Mouse (Mus musculus) 3T3-L1 (cell line): ENCODE data around the gene Cebpb.

Source experiments
- DNase-seq: peaks from one replicate; pipeline ENCODE4 v3.0.0-alpha.2; 2015; ENCODE audit warnings: low read depth, low spot score

Gene Cebpb

GRCm38 (mm10) chr2:167691871-167692661 lies 3.4 kb downstream of the Cebpb start:
- no peak for DNase-seq

- DNase-seq = no peak
These were observed 4.1 kb downstream of the Cebpb start for GRCm38 (mm10) chr2:167692831-167693230.

DNA sequence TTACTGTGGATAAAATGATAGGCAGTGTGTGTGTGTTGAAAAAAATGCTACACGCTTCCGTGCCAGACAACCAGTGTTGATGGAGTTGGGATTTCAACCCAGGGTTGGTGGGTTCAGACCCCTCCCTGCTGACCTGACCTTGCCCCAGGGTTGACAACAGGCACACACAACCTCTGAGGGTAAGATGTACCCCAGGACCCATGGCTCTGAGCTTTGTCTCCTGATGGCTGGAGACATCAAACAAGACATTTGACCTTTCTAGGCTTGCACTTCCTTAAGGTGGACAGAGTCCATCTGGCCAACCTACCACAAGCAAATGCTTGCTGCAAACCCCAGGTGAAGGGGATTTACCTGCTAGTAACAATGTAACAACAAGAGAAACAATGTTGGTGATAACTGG lies 4.8 kb downstream of the Cebpb start:
- DNase-seq = no peak

DNA sequence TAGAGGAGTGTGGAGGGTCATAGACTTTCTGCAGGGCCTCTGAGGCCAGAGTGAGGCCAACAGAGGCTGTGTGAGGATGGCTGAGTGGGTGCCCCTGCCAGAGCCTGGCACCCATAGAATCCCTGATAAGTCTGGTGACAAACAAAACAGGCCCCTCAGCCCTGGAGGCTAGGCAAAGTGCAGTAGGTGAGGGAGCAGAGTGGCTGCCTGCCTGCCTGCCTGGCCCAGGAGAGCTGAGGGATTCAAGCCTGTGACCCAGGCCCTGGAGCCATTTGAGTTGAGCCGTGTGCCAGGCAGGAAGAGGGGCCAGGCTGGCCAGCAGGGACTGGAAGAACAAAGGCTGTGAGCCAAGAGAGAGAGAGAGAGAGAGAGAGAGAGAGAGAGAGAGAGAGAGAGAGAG lies 5.5 kb downstream of the Cebpb start:
- DNase-seq = no peak

- no peak for DNase-seq
These were observed 6.2 kb downstream of the Cebpb start for GRCm38 (mm10) chr2:167694963-167695362.

DNA sequence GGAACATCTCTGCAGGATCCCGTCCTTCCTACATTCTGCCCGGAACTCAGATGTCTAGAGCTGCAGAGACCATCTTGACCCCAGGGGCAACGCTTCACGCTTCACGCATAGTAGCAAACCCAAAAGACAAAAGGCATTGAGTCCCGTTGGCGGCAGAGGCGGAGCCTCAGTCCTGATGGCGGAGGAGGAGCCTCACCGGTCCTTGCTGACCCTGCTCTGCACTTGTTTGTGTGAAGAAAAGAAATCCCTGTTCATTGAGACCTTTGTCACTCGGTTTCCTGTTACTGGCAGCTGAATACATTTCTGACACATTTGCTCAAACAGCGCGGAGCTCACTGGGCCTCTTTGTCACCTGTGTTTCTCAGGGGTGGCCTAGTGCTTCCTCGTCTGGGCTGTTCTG lies 6.8 kb downstream of the Cebpb start:
- DNase-seq = no peak

- DNase-seq = no peak
These were observed 7.4 kb downstream of the Cebpb start for GRCm38 (mm10) chr2:167696143-167696542.

DNA sequence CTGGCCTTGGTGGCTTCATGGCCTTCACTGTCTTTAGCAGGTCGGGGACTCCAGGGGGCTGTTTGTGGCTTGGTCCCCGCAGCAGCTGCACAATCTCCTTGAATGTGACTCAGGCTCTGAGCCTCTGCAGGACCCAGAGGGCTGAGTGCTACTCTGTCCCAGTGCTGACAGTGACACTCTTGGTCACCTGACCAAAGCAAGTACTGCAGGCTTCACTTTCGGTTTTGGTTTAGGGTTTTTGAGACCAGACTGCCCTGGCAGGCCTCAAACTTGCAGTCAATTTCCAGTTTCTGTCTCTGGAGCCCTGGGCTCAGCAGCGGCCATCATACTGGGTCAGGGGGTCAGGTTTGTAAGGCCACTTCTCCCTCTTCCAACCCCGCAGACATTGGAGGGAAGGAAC lies 9.2 kb downstream of the Cebpb start:
- DNase-seq = peak; percentile 86

DNA sequence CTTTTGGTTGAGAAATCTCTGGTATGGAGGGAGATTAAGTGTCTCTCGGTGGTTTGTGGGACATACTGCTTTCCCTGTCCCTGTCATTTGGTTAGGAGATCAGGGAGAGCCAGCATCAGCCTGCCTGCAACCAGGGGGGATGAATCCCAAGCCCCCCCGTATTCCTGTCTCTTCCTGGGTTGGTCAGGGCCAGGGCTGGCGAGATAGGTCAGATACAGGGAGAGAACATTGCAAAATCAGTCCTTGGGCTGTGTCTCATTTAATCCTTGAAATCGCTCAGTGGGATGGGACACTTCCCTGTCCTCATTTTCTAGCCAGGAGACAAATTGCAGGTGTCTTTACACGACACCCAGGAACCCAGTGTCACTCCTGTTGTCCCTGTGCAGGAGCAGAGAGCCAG lies 11.3 kb downstream of the Cebpb start:
- no peak for DNase-seq

DNA sequence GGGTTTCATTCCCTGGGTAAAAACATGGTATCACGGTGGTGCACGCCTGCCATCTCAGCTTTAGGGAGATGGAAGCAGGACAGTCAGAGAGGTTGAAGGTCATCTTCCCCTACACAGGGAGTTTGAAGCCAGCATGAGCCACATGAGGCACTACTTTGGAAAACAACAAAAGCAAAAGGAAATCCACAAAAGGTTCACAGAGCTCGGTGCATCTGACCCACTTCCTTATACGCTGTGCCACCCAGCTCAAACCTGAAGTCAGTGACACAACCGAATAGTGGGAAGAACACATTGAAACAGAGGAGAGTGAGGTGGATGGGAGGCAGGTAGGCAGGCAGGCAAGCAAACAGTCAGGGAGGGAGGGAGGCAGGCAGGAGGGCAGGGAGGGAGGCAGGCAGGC lies 12.8 kb downstream of the Cebpb start:
- DNase-seq = no peak

DNA sequence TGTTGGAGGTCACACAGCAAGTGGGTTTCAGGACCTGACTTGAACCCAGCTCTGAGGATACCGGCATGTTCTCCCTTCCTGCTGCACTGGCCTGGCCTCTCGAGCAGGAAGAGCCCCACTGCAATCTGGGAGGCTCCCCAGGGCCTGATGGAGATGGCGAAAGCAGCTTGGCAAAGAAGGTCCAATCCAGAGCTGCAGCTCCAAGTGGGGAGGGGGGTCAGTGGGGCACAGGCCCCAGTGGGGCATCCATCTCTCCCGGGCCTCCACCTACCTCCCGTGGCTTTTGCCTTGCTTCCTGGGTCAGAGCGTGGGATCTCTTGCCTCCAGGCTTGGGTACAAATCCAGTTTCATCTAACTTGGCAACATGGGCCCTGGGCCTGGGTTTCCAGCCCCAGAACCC lies 13.4 kb downstream of the Cebpb start:
- DNase-seq = no peak

- DNase-seq = no peak
These were observed 15.7 kb downstream of the Cebpb start for GRCm38 (mm10) chr2:167704409-167704808.

- no peak for DNase-seq
These were observed 17.6 kb downstream of the Cebpb start for GRCm38 (mm10) chr2:167706183-167706939.

DNA sequence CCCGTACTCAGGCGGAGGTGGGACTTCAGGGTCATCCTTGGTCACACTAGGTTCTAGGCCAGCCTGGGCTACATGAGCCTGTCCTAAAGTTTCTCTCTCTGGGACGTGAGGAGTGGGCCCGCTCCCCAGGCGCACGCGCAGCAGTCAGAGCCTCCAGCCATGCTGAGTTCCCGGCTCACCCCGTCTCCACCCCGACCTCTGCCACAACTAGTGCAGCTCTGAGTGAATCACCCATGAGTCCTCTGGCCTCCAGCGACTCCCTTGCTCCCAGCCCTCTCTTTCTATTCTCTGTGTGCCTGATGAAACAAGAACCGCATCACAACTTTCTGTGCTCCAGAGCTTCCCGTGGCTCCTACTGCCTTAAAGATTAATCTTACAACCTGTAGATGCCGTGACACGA lies 19.7 kb downstream of the Cebpb start:
- DNase-seq = peak; percentile 67

GRCm38 (mm10) chr2:167709969-167710368 lies 21.3 kb downstream of the Cebpb start:
- DNase-seq = no peak

DNA sequence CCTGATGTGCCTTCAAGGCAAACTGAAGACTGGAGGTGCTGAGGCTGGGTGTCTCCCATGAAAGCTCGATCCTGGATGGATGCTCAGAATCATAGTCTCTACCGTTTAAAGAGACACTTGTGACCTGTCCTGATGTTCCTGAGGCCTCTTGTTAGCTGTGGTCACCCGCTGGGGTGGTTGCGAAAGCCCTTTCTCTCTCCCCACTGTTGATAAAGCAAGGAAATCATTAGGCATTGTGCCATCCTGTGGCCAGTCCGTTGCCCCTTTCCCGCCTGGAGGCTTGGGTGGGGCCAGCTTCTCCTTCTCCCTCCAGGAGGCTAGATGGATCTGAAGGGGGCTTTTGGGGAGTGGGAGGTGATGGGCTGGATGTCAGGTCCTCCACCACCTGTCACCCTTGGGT lies 21.9 kb downstream of the Cebpb start:
- no peak for DNase-seq

DNA sequence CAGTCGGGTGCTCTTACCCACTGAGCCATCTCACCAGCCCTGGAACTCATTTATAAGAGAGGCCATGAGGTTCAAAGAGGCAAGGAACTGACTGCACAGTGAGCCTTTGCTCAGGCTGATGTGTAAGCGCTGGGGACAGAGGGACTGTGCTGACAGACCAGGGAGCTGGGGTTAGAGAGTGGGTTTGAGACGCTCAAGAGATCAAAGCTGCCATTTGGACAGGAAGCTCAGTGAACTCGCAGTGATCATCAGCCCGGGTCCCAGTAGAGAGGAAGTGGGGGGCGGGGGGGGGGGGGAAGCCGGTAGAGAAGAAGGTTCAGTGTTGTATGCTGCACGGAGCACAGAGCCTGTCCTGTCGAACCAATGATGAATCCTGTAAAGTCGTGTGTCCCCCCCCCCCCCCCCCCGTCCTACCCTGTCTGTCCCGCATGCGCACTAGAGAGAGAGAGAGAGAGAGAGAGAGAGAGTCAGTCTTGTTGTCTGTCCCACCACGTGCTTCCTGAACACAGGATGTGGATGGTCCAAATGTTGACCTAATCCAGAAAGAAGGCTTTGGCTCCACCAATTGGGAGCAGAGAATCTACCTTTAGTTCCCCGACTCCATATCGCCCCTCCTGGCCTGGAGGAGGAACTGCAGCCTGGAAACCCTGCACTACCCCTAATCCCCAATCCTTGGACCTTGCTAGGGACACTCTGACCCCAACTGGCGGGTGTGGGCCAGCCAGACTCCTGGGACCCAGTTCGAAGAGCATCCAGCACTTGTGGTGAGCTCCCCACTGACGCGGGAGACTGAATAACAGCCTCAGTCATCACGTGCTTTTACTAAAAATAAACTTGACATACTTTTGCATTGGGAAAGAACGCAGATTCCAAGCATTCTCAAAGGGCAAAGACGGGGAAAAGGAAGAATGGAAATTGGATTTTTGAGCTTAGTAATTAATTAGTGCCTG lies 24.4 kb downstream of the Cebpb start:
- peak; percentile 51 for DNase-seq

GRCm38 (mm10) chr2:167714298-167714697 lies 25.6 kb downstream of the Cebpb start:
- DNase-seq = no peak

- no peak for DNase-seq
These were observed 26.3 kb downstream of the Cebpb start for GRCm38 (mm10) chr2:167715008-167715407.

GRCm38 (mm10) chr2:167717208-167717607 lies 28.5 kb downstream of the Cebpb start:
- DNase-seq = no peak

DNA sequence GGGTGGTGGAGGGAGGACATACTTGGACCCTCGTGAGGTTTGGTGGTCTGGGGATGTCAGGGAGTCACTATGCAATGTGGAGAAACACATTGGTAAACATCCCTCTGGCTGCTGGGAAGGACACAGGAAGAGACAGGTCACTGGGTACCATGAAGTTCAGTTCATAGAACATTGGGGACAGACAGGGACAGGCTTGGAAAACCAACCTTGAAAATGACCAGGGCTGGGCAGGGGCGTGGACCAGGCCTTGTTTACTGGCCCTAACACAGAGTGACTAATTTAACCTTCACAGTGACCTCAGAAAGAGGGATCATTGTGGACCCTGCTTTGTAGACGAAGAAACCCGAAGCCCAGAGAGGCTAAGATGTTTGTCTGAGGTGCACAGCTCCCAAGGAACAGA lies 30.8 kb downstream of the Cebpb start:
- DNase-seq = no peak
